Mouse (Mus musculus) erythroblast, embryonic 14.5 days (primary cell): Measurements from ENCODE around the gene Tmem182.

Experiments
- GATA1 ChIP-seq: IDR thresholded peaks from 2 replicates; pipeline ENCODE4 v1.6.1; 2012; ENCODE audit warnings: low read length, inconsistent platforms, mixed read lengths
- TAL1 ChIP-seq: IDR thresholded peaks from 3 replicates; pipeline ENCODE4 v1.6.1; 2012; ENCODE audit warnings: low read length, inconsistent platforms, mixed read lengths

DNA sequence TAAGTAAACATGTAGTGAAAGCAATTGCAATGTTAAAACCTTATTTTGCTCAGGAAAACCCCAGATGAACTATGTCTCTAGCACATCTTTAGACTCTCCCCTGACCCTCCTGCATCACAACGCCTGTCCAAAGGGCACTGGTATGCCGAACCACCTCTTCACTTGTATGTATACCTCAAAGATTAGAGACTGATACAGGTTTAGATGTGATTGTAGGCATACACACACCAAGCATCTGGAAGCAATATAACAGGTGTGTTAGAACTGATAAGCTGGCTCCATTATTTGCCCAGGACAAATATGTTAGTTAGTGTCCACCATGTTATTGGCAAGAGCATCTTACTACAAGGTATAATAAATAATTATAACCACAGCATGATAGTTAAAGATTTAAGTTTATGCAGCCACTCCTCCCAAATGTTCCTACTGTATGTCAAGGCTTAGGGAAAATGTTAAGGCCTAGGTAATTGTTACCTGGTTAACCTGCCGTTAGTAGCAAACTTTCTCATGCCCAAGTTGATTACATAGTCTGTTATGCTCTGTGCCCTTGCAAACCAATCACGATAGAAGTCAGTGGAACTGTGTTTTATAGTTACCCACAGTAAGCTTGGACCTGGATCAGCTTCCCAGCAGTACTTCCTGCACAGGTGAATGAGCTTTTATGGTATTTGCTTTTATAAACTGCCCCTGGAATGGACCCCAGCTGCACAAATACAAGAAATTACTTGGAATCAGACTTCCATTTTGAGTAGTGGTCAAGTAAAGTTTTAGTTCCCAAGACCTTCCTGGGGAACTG lies 25.5 kb downstream of the Tmem182 start:
- TF ChIP-seq GATA1: no peak
- TF ChIP-seq TAL1: no peak
